In genomic region chr2:157520496-157520895, GRCm38 (mm10) we compare ENCODE assay signal across 10 mouse cellular contexts. TPM values are rescaled to one million over a fixed set of nuclear protein-coding genes. Genes with fewer than 3 reads are reported as not detected.
DNase-seq lines count a peak whose midpoint lies in the region; ATAC-seq lines count a peak whose summit lies in the region.
"Had no signal": no experiment of that assay in that cellular context is flagged by ENCODE, and none has a peak within 500 bp of the region (broad histone marks: within the 10 kb centered on the region; RNA-seq: fewer than 3 reads in every experiment).

No protein-coding gene starts in this region.

- H3K9ac ChIP-seq in midbrain, embryonic 14.5 days (replicated peaks; ENCODE audit: low read length), result no peak overlapping the region
- H3K9ac ChIP-seq: embryonic facial prominence, embryonic 13.5 days had no signal

- no peaks in the 10 kb centered on the region for H3K27me3 ChIP-seq in midbrain, embryonic 14.5 days (ENCODE audit: control insufficient read depth, insufficient read depth, low read length)
- H3K27me3 ChIP-seq: embryonic facial prominence, embryonic 13.5 days had no signal

- 6% methylated on average over 5 of the region's 5 CpGs for WGBS in midbrain, embryonic 14.5 days

- H3K4me2 ChIP-seq in midbrain, embryonic 14.5 days (ENCODE audit: low read length), result no peak overlapping the region; the same call in 1 of the 2 replicates
- H3K4me2 ChIP-seq: embryonic facial prominence, embryonic 13.5 days had no signal

- H3K9me3 ChIP-seq in midbrain, embryonic 14.5 days (ENCODE audit: control insufficient read depth, low read length), result no peaks in the 10 kb centered on the region
- H3K9me3 ChIP-seq: embryonic facial prominence, embryonic 13.5 days had no signal

- peaks cover 38% of the 10 kb centered on the region for H3K4me1 ChIP-seq in midbrain, embryonic 14.5 days (ENCODE audit: control insufficient read depth, insufficient read depth, low read length)

- intact Hi-C loops in heart, postnatal 36 days (cut with DNase I), result no loop called here

- ATAC-seq in cerebellum, adult (ENCODE audit: insufficient number of reproducible peaks, low FRiP score, low TSS enrichment), result no peak
- ATAC-seq in midbrain, embryonic 14.5 days (ENCODE audit: low FRiP score, low TSS enrichment), result no peak
- ATAC-seq: Patski had no signal

- DNase-seq in cerebellum, postnatal 14 days, result peak; percentile 44 to 52
- peak; percentile 30 for DNase-seq in Muller cell, postnatal 12 days (ENCODE audit: inconsistent ontology term)
- peak; percentile 46 to 74 for DNase-seq in frontal cortex, adult 2 months (ENCODE audit: extremely low spot score in 1 of 2, low spot score in 1 of 2)
- peak; percentile 92 for DNase-seq in midbrain, embryonic 14.5 days
- no peak for DNase-seq in heart, adult 8-10 months (ENCODE audit: low spot score)
- no peak for DNase-seq in heart, postnatal 36 days
- DNase-seq in lung, postnatal 14 days, result no peak

- H3K27ac ChIP-seq in midbrain, embryonic 14.5 days (replicated peaks; ENCODE audit: low read depth, low read length), result peak overlapping the region; percentile 78
- H3K27ac ChIP-seq: embryonic facial prominence, embryonic 13.5 days had no signal

- no peak overlapping the region for H3K4me3 ChIP-seq in midbrain, embryonic 14.5 days (replicated peaks; ENCODE audit: low read depth, low read length)
- H3K4me3 ChIP-seq: embryonic facial prominence, embryonic 13.5 days had no signal

- no peaks in the 10 kb centered on the region for H3K36me3 ChIP-seq in midbrain, embryonic 14.5 days (ENCODE audit: control insufficient read depth, insufficient read depth, low read length)
- H3K36me3 ChIP-seq: embryonic facial prominence, embryonic 13.5 days had no signal

RNA-seq across cellular contexts. Expression of gene Nnat, which starts 39.4 kb away (rescaled TPM):
- 370 and 428 TPM in 2 replicates for polyA plus RNA-seq in frontal cortex, adult 2 months (2012; rRNA removed)
- 7,465 and 9,945 TPM in 2 replicates for polyA plus RNA-seq in midbrain, embryonic 14.5 days (2014; fragmentation: Nextera tagmentation; extraction: Ambion mirVana)
- total RNA-seq in heart, adult 8-10 months (2022), result 1 to 10 TPM in 3 of 4 experiments, under 1 TPM in 1; 0.37 to 4.2 (median 1.5) TPM
- under 1 TPM; 0.51 to 0.89 TPM for total RNA-seq in heart, postnatal 36 days (2021)

RNA-seq across cellular contexts. Expression of gene Blcap, which starts 50.6 kb away (rescaled TPM):
- 107 and 113 TPM in 2 replicates for polyA plus RNA-seq in frontal cortex, adult 2 months (2012; rRNA removed)
- polyA plus RNA-seq in midbrain, embryonic 14.5 days (2014; fragmentation: Nextera tagmentation; extraction: Ambion mirVana), result 353 and 397 TPM in 2 replicates
- 10 to 100 TPM; 48.1 to 54.0 (median 50.2) TPM for total RNA-seq in heart, adult 8-10 months (2022)
- total RNA-seq in heart, postnatal 36 days (2021), result 10 to 100 TPM; 46.0 to 53.7 TPM

Comparison
In these comparisons a context has a peak if more than half of its experiments do, and no peak if none do; other contexts are left out.
1. DNase-seq: peak in cerebellum, postnatal 14 days (2 of 2), Muller cell, postnatal 12 days (single experiment), frontal cortex, adult 2 months (2 of 2) and midbrain, embryonic 14.5 days (single experiment); none in heart, adult 8-10 months (single experiment), heart, postnatal 36 days (0 of 2) and lung, postnatal 14 days (single experiment).